Mouse (Mus musculus) intestine, embryonic 16.5 days (tissue): ENCODE results near the gene Wdr81. TPM values are rescaled to one million over a fixed set of nuclear protein-coding genes. Genes with fewer than 3 reads are reported as not detected.

Source experiments
- ATAC-seq: fragments of 200-750 bp; cut with Nextera tagmentation; 2 replicates; pipeline ENCODE4 v1.8.0; 2017; ENCODE audit warnings: moderate TSS enrichment, moderate library complexity
- H3K27ac ChIP-seq: fragments of 300-500 bp; sonication (generic); 2 replicates; pipeline ENCODE4 v1.5.1; 2014; ENCODE audit warnings: mild to moderate bottlenecking, low read length
- H3K27me3 ChIP-seq: fragments of 300-500 bp; sonication (generic); replicated peaks from 2 replicates; pipeline ENCODE4 v1.6.1; 2014; ENCODE audit warnings: low read length, control low read depth, mixed read lengths; ENCODE audit not compliant: control insufficient read depth, insufficient read depth
- H3K36me3 ChIP-seq: fragments of 300-500 bp; sonication (generic); 2 replicates; pipeline ENCODE4 v1.6.1; 2014; ENCODE audit warnings: low read length, control low read depth; ENCODE audit not compliant: control insufficient read depth, insufficient read depth
- H3K4me1 ChIP-seq: fragments of 300-500 bp; sonication (generic); 2 replicates; pipeline ENCODE4 v1.6.1; 2014; ENCODE audit warnings: low read length, control low read depth, mixed read lengths; ENCODE audit not compliant: control insufficient read depth, insufficient read depth
- H3K4me2 ChIP-seq: fragments of 300-500 bp; sonication (generic); 2 replicates; pipeline ENCODE4 v1.6.1; 2014; ENCODE audit warnings: low read depth, low read length, control low read depth
- H3K4me3 ChIP-seq: fragments of 300-500 bp; sonication (generic); 2 replicates; pipeline ENCODE4 v1.5.1; 2014; ENCODE audit warnings: mild to moderate bottlenecking, low read length
- H3K9ac ChIP-seq: fragments of 300-500 bp; sonication (generic); 2 replicates; pipeline ENCODE4 v1.6.1; 2014; ENCODE audit warnings: low read depth, low read length
- H3K9me3 ChIP-seq: fragments of 300-500 bp; sonication (generic); 2 replicates; pipeline ENCODE4 v1.6.1; 2016; ENCODE audit warnings: low read length, control low read depth; ENCODE audit not compliant: control insufficient read depth
- WGBS: fragments of 180-500 bp; shearing (Covaris S2); extraction: QIAGEN DNeasy Blood & Tissue Kit; methylation state at CpG from one replicate; pipeline ENCODE4 v1.1.7; 2014; 5-methylcytosine and 5-hydroxymethylcytosine counted together
- microRNA counts: library from miRNA; unstranded; fragments of <30 nt; microRNA quantifications from one replicate; lab custom pipeline; 2016
- microRNA-seq: library from miRNA; unstranded; fragments of <30 nt; microRNA quantifications from one replicate; pipeline ENCODE4, GENCODE M21; 2016
- polyA plus RNA-seq: library from polyadenylated mRNA; unstranded; fragments of >200 nt; fragmentation: Nextera tagmentation; extraction: Ambion mirVana; gene quantifications from 2 replicates; pipeline ENCODE4 v1.2.1, GENCODE M21; 2015

The Wdr81 gene
- polyA plus RNA-seq, 1 experiment from 2014 or later, result 6.9 TPM

DNA sequence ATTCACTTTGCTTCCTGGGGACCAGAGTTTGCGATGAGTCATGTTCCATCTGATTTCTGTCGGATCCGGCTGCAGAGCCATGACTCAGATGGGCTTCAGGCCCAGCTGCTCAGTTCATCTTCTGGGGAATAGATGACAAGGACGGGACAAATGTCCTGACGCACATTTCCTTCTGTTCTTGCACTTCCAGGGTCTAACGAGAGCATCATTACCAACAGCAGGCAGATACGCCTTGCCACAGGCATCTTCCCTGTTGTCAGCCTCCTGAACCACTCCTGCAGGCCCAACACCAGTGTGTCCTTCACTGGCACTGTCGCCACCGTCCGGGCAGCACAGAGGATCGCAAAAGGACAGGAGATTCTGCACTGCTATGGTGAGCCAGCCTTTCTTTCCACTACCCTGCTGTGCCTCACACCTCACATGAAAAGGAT is 55.1 kb downstream of the Wdr81 start:
- no peak for ATAC-seq
- 84% methylated on average over 11 of the region's 11 CpGs for WGBS
- no peak overlapping the region for H3K4me3 ChIP-seq
- H3K27ac ChIP-seq, result no peak overlapping the region
- no peak overlapping the region for H3K4me2 ChIP-seq
- no peaks in the 10 kb centered on the region for H3K27me3 ChIP-seq
- H3K36me3 ChIP-seq, result no peaks in the 10 kb centered on the region
- no peaks in the 10 kb centered on the region; the same call in 1 of the 2 replicates for H3K4me1 ChIP-seq
- no peaks in the 10 kb centered on the region for H3K9me3 ChIP-seq
- no peak overlapping the region for H3K9ac ChIP-seq

- ATAC-seq, result no peak
- Histone ChIP-seq H3K27ac (no peak overlapping the region), H3K27me3 (no peaks in the 10 kb centered on the region), H3K4me2 (no peak overlapping the region), H3K4me1 (no peaks in the 10 kb centered on the region; the same call in 1 of the 2 replicates), H3K9ac (no peak overlapping the region), H3K4me3 (no peak overlapping the region), H3K36me3 (no peaks in the 10 kb centered on the region), H3K9me3 (no peaks in the 10 kb centered on the region)
- WGBS, result 79% methylated on average over 7 of the region's 7 CpGs
Observed at GRCm38 (mm10) chr11:75397452-75397851, 57.1 kb downstream of the Wdr81 start.

- no peaks in the 10 kb centered on the region for H3K27me3 ChIP-seq
- no peak overlapping the region for H3K27ac ChIP-seq
- ATAC-seq, result no peak
- H3K9ac ChIP-seq, result no peak overlapping the region
- H3K4me1 ChIP-seq, result no peaks in the 10 kb centered on the region
- H3K9me3 ChIP-seq, result no peaks in the 10 kb centered on the region
- no peak overlapping the region for H3K4me3 ChIP-seq
- no peaks in the 10 kb centered on the region for H3K36me3 ChIP-seq
- H3K4me2 ChIP-seq, result no peak overlapping the region
- WGBS, result 75% methylated on average over 1 of the region's 1 CpGs
Observed at GRCm38 (mm10) chr11:75395611-75396010, 58.9 kb downstream of the Wdr81 start.

MicroRNA genes within 50 kb of the gene (microRNA counts, 519-probe panel; counts per million panel counts)
- microRNA mmu-miR-22 (lab: Ali Mortazavi, UCI), result 3,462 counts per million, percentile 88 among the panel's probes with 10 or more counts

Small RNA genes within 50 kb of the gene (microRNA-seq; reads per million reads assigned to microRNA genes)
- 5,307 reads per million, percentile 89 among the genes with 10 or more reads in this experiment for gene Mir22

Other genes with a start within 250 kb of the Wdr81 start
- 82.8 and 91.9 TPM in 2 replicates for gene Rpa1, start 106.4 kb downstream of the Wdr81 start, polyA plus RNA-seq
- gene Smyd4, start 106.3 kb downstream of the Wdr81 start, polyA plus RNA-seq, result 7.2 and 8.2 TPM in 2 replicates
- gene Serpinf1, start 32.0 kb downstream of the Wdr81 start, polyA plus RNA-seq, result 32.4 and 38.7 TPM in 2 replicates
- 23.2 and 32.8 TPM in 2 replicates for gene Serpinf2, start 15.1 kb downstream of the Wdr81 start, polyA plus RNA-seq
- 17.2 and 19.6 TPM in 2 replicates for gene Tlcd2, start 7.0 kb upstream of the Wdr81 start, polyA plus RNA-seq
- gene Prpf8, start 32.1 kb upstream of the Wdr81 start, polyA plus RNA-seq, result 34.8 and 36.3 TPM in 2 replicates
- 2.4 and 2.7 TPM in 2 replicates for gene Rilp, start 55.4 kb upstream of the Wdr81 start, polyA plus RNA-seq
- 5.6 and 6.0 TPM in 2 replicates for gene Scarf1, start 58.8 kb upstream of the Wdr81 start, polyA plus RNA-seq
- 22.0 and 27.7 TPM in 2 replicates for gene Slc43a2, start 77.0 kb upstream of the Wdr81 start, polyA plus RNA-seq
- gene Pitpna, start 133.4 kb upstream of the Wdr81 start, polyA plus RNA-seq, result 84.2 and 98.1 TPM in 2 replicates
- 20.8 and 21.9 TPM in 2 replicates for gene Inpp5k, start 176.3 kb upstream of the Wdr81 start, polyA plus RNA-seq
- 45.5 and 51.2 TPM in 2 replicates for gene Myo1c, start 195.8 kb upstream of the Wdr81 start, polyA plus RNA-seq
- gene Crk, start 224.5 kb upstream of the Wdr81 start, polyA plus RNA-seq, result 91.0 and 94.1 TPM in 2 replicates